Mouse (Mus musculus) megakaryocyte, embryonic 14.5 days (primary cell): ENCODE measurements around the gene Igtp. TPM values are rescaled to one million over a fixed set of nuclear protein-coding genes. Genes with fewer than 3 reads are reported as not detected.

Source experiments
- H3K27me3 ChIP-seq: replicated peaks from 2 replicates; pipeline ENCODE3; 2012; ENCODE audit warnings: inconsistent platforms
- H3K36me3 ChIP-seq: replicated peaks from 2 replicates; pipeline ENCODE3; 2012; ENCODE audit warnings: low read length, inconsistent platforms, mixed read lengths
- H3K4me1 ChIP-seq: 2 replicates; pipeline ENCODE4 v1.6.1; 2012; ENCODE audit warnings: inconsistent platforms
- H3K4me3 ChIP-seq: replicated peaks from 2 replicates; pipeline ENCODE3; 2012; ENCODE audit warnings: moderate library complexity, mild to moderate bottlenecking, inconsistent platforms
- H3K9me3 ChIP-seq: 2 replicates; pipeline ENCODE4 v1.6.1; 2012; ENCODE audit warnings: inconsistent platforms
- FLI1 ChIP-seq: IDR thresholded peaks from 2 replicates; pipeline ENCODE4 v1.6.1; 2012; ENCODE audit warnings: low read length, inconsistent platforms, mixed read lengths
- GATA1 ChIP-seq: IDR thresholded peaks from 3 replicates; pipeline ENCODE4 v1.6.1; 2012; ENCODE audit warnings: mixed read lengths, low read length, inconsistent platforms, borderline replicate concordance
- polyA plus RNA-seq: library from polyadenylated mRNA; stranded (reverse); fragments of >175 nt; gene quantifications from 2 replicates; pipeline ENCODE4 v1.2.3, GENCODE M21; 2012; ENCODE audit warnings: low replicate concordance; ENCODE audit not compliant: insufficient read depth

Igtp gene
- polyA plus RNA-seq, 1 experiment = 23.5 TPM

DNA sequence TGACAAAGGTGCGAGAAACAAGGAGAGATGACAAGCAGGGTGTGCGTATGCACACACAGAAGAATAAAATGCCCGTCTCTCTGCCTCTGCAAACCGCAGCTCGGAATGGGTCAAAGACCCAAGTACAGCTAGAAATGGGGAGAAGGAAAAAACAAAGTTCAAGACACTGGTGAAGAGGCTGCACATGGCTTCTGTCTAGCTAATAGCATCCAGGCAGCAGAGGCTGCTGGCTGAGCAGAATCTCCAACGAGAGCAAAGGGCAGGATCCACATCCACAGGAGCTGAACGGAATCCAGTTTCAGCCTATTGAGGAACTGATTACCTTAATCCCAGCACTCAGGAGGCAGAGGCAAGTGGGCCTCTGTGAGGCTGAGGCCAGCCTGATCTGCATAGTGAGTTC is 18.6 kb upstream of the Igtp start:
- TF ChIP-seq FLI1 = no peak
- TF ChIP-seq GATA1 = no peak
- Histone ChIP-seq H3K4me3 (no peak overlapping the region), H3K27me3 (no peaks in the 10 kb centered on the region), H3K9me3 (no peaks in the 10 kb centered on the region), H3K36me3 (peaks cover 48% of the 10 kb centered on the region), H3K4me1 (peaks cover 45% of the 10 kb centered on the region)

DNA sequence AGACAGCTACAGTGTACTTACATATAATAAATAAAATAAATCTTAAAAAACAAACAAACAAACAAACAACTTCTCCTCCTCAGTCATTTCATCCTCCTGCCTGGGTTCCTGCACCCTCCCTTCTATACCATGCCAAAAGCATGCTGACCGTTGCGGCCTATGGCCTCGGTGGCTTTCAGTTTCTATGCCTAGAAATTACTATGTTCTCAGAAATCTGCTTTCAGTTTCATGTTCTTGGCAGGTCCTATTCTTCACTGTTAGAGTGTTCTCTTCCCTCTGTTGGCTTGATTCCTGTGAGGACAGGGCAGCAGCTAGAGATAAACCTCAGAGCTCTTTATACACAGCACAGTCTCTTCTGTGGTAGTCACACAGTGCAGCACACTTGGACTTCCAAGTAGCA is 15.8 kb upstream of the Igtp start:
- TF ChIP-seq FLI1 (no peak), GATA1 (no peak)
- Histone ChIP-seq H3K9me3 (no peaks in the 10 kb centered on the region), H3K4me1 (peaks cover 64% of the 10 kb centered on the region), H3K4me3 (peak overlapping the region; percentile 69), H3K27me3 (no peaks in the 10 kb centered on the region), H3K36me3 (peaks cover 20% of the 10 kb centered on the region)

DNA sequence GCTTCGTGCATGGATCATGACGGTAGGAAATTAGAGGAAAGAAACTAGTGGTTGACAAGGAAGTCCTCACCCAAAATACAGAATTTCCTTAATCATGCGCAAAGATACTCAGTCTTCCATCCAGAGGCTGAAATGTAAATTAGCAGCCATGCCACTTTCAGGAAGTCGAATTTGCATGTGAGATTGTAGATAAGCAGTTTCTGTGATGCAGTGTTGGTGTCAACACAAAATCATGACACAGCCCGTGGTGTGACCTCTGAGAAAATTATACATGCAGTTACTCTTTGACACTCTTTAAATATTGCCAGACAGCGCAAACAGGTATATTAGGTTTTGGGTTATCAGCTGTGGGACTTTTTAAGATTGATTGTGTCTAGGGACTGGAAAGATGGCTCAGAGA is 9.7 kb upstream of the Igtp start:
- peaks cover 68% of the 10 kb centered on the region for H3K4me1 ChIP-seq
- no peak for TF ChIP-seq GATA1
- TF ChIP-seq FLI1 = no peak
- H3K36me3 ChIP-seq = peaks cover 7% of the 10 kb centered on the region
- no peaks in the 10 kb centered on the region; the same call in 1 of the 2 replicates for H3K9me3 ChIP-seq
- H3K4me3 ChIP-seq = no peak overlapping the region
- H3K27me3 ChIP-seq = no peaks in the 10 kb centered on the region

DNA sequence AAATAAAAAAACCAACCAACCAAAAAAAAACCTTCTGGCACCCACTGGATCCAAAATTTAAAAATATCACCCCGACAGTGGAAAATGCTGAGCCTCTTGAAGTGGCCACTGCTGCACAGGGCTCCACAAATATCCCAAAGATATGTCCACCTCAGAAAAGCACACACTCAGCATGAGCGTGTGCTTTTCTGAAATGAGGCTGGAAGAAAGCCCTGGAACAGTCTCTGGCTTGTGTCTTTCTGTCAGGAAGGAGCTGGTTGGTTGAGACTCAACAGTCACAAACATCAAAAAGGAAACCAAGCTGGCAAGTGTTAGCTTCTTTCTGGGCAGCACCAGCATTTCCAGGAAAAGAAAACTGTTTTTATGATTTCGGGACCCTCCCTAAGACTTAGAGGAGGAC is 6.0 kb upstream of the Igtp start:
- H3K9me3 ChIP-seq = no peaks in the 10 kb centered on the region; the same call in 1 of the 2 replicates
- H3K27me3 ChIP-seq = no peaks in the 10 kb centered on the region
- H3K36me3 ChIP-seq = peaks cover 7% of the 10 kb centered on the region
- TF ChIP-seq FLI1 (no peak), GATA1 (no peak)
- H3K4me3 ChIP-seq = peak overlapping the region; percentile 26
- peaks cover 84% of the 10 kb centered on the region for H3K4me1 ChIP-seq

DNA sequence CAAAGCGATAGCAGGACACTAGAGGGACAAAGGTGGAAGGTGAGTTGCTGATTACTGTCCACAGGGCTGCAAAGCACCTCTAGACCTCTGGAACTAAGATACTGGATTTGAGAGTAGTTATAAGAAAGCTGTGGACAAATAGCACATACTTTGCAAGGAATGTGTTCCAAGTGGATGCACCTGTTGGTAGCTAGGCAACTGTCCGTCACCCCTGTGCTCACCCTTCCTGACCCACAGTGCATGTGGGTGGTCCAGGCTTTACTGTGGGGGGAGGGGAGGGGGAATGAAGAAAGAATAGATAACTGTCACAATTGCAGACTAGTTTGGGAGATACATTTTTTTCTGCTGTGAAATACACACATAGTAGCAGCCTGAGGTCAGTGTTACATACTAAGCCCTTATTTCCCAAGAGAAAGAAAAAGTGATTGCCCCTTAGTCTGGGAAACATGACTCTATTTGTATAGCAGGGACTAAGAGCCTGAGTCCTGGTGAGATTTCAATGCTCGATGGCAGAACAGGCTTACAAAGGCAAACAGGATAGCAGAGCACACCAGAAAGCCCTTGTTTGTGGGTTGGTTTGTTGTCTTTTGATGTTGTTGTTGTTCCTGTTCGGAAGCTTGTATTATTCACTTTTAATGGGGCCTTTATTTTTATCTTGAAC is 5.4 kb upstream of the Igtp start:
- Histone ChIP-seq H3K4me1 (peaks cover 86% of the 10 kb centered on the region), H3K27me3 (no peaks in the 10 kb centered on the region), H3K36me3 (peaks cover 7% of the 10 kb centered on the region), H3K9me3 (no peaks in the 10 kb centered on the region; the same call in 1 of the 2 replicates), H3K4me3 (peak overlapping the region; percentile 86)
- TF ChIP-seq GATA1 (no peak), FLI1 (no peak)

DNA sequence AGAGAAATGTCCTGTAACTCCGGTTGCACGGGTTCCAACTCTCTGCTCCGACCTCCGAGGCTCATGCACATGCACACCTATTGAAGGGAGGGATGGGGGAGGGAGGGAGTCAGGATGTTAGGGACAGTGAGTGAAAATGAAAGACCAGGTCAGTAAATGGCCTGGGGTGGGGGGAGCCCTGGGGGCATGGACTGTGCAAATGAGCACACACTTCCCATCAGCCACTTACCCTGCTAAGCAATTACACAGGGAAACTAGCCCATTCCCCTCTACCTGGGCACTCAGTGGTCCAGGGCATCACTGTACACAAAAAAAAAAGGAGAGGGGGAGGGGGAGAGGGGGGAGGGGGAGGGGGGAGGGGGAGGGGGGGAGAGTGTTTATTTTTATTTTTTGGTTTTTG is 693 bp upstream of the Igtp start:
- no peak for TF ChIP-seq FLI1
- no peak for TF ChIP-seq GATA1
- H3K4me1 ChIP-seq = peaks cover 78% of the 10 kb centered on the region

DNA sequence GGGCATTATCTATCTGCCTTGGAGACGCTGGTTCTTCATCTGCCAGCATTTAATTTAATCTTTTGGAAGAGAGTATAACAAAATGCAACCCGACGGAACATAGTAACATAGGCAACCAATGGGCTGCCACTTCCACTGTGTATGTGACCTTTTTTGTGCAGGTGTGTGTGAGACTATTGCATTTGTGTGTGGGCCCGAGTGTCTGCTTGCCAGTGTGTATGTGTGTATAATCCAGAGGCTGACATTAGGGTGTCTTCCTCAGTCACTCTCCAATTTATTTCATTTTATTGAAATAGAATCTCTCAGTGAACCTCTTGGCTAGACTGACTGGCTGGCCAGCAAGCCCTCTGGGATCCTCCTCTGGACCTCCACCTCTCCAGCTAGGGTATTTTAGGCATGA is 870 bp downstream of the Igtp start:
- Histone ChIP-seq H3K4me1 (peaks cover 73% of the 10 kb centered on the region), H3K9me3 (no peaks in the 10 kb centered on the region), H3K36me3 (peaks cover 41% of the 10 kb centered on the region), H3K4me3 (peak overlapping the region; percentile 93), H3K27me3 (no peaks in the 10 kb centered on the region)
- TF ChIP-seq FLI1 (no peak), GATA1 (no peak)

More for the DNA sequence above, 693 bp upstream of the Igtp start:
- Histone ChIP-seq H3K27me3 (no peaks in the 10 kb centered on the region), H3K36me3 (peaks cover 25% of the 10 kb centered on the region), H3K4me3 (peak overlapping the region; percentile 95), H3K9me3 (no peaks in the 10 kb centered on the region)

DNA sequence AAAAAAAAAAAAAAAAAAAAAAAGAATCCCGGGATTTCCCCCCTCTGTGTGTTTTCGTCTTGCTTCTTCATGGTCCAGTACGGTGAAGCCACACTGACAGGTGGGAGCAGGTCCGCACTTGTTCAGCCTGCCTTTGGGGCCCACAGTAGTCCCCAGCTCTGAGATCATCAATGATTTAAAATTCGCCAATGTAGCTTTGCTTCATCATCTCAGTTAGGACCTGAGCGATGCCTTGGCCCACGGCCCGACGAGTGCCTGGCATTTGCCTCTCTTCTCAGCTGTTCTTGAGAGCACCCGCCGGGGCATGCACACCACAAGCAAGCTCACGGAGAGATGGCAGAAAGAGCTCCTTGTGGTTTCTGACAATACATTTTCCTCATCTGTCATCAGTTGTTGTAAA is 1.7 kb downstream of the Igtp start:
- TF ChIP-seq FLI1 = no peak
- TF ChIP-seq GATA1 = no peak
- Histone ChIP-seq H3K36me3 (peaks cover 49% of the 10 kb centered on the region), H3K4me1 (peaks cover 71% of the 10 kb centered on the region), H3K27me3 (no peaks in the 10 kb centered on the region), H3K9me3 (no peaks in the 10 kb centered on the region), H3K4me3 (peak overlapping the region; percentile 87)

DNA sequence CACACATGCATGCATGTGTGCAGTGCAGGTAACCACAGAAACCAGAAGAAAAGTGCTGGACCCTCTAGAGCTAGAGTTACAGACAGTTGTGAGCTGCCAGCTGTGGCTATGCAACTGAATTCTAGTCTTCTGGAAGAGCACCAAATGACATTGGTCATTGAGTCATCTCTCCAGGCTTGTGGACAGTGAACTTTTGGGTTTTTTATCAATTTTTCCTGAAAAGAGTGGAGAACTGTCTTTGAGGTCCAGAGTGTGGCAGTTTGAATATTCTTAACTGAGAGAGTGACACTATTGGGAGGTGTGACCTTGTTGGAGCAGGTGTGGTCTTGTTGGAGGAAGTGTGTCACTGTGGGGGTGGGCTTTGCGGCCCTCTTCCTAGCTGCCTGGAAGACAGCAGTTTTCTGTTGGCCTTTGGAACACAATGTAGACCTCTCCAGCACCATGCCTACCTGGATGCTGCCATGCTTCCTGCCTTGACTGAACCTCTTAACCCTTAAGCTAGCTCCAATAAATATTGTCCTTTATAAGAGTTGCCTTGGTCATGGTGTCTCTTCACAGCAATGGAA is 11.0 kb downstream of the Igtp start:
- peak overlapping the region; percentile 88 for H3K4me3 ChIP-seq
- H3K9me3 ChIP-seq = no peaks in the 10 kb centered on the region
- H3K4me1 ChIP-seq = peaks cover 75% of the 10 kb centered on the region
- TF ChIP-seq GATA1 (no peak), FLI1 (no peak)
- no peaks in the 10 kb centered on the region for H3K27me3 ChIP-seq
- peaks cover 48% of the 10 kb centered on the region for H3K36me3 ChIP-seq

DNA sequence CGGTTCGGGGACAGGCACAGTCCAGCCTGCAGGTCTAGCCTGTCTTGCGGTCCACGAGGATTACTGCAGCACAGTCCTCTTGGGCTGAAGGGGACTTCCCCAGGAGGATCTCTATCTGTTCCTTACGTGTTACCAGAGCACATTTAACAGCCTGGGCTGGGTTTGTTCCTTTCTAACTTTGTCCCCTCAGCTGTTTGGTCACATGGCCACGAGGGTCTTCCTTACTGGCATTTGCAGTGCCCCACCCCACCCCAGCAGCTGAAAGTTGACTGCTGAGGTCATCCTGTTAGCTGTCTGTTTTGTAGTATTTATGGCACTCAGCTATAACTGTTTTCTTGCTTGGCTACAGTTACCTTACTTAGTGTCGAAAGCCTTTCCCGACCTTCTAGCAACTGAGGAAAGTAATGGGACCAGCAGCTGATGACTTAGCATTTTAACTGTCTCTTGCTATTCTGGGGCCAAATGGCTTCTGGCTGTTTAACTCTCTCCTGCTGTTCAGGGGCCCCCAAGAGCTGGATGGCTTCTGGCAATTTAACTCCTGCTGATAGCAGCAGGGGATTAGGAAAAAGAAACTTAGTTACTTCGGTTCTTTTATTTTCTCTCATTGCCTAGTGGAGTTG is 11.8 kb downstream of the Igtp start:
- Histone ChIP-seq H3K4me3 (peak overlapping the region; percentile 88), H3K36me3 (peaks cover 44% of the 10 kb centered on the region), H3K4me1 (peaks cover 75% of the 10 kb centered on the region), H3K9me3 (no peaks in the 10 kb centered on the region), H3K27me3 (no peaks in the 10 kb centered on the region)
- TF ChIP-seq GATA1 (no peak), FLI1 (no peak)

DNA sequence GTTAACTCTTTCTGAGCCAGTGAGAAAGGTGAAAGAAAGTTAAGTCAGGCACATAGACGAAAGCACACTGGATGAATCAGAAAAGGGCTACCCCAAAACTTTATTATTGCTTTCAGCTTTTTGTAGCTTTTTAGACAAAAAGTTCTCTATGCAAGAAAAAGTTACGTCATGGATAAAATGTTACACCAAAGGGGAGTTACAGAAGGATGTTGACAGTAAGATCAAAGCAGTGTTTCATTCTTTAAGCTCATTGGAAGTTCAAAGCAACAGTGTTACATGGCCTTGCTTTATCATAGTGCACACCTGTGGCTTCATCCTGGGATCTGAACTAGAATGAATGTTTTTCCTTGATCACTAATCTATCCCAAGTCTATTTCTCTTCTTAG is 12.3 kb downstream of the Igtp start:
- H3K27me3 ChIP-seq = no peaks in the 10 kb centered on the region
- H3K9me3 ChIP-seq = no peaks in the 10 kb centered on the region
- H3K4me1 ChIP-seq = peaks cover 80% of the 10 kb centered on the region
- no peak for TF ChIP-seq FLI1
- no peak for TF ChIP-seq GATA1
- H3K4me3 ChIP-seq = no peak overlapping the region
- peaks cover 41% of the 10 kb centered on the region for H3K36me3 ChIP-seq
